Mouse (Mus musculus) heart, adult 10 weeks (tissue): ENCODE measurements around the gene Tmed6. TPM values are rescaled to one million over a fixed set of nuclear protein-coding genes. Genes with fewer than 3 reads are reported as not detected.

Experiments
- polyA plus RNA-seq: library from polyadenylated mRNA; stranded (reverse); fragments of 350-450 nt; fragmentation: Illumina TruSeq; extraction: RNeasy Lipid Tissue Mini Kit (QIAGEN cat#74804); gene quantifications from one replicate; pipeline ENCODE4 v1.2.3, GENCODE M21; 2014; ENCODE audit warnings: low read depth, low replicate concordance

Gene Tmed6
- not detected for polyA plus RNA-seq

DNA sequence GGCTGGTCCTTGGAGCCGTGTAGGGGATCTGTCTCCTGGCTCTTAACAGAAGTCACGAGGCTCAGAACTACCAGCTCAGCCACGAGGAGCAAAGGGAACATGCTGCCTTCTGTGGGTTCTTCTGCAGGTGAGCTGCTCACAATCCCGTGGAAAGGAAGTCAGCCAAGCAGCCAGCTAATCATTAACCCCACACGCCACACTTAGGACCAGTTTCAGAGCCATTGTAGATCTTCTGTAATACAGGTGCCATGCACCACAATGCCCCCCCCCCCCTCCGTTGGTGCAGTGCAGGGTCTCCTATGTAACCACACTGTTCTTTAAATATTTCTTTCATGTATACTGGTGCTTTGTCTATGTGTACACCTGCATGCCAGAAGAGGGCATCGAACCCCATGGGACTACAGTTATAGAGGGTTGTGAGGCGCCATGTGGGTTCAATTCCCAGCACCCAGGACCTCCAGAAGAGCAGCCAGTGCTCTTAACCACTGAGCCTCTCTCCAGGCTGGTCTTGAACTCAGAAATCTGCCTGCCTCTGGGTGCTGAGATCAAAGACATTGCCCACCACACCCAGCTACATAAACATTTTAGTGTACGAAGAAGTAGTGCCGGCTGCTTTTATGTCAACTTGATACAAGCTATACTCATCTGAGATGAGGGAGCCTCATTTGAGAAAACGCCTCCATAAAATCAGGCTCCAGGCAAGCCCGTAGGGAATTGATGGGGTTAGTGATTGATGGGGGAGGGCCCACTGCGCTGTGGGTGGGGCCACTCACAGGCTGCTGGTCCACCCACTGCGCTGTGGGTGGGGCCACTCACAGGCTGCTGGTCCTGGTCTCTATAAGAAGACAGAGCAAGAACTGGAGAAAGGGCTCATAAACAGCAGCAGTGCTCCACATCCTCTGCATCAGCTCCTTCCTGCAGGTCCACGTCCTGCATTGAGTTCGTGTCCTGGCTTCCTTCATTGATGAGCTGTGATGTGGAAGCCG is at the start of gene Tmed6:
TSS of gene Tmed6 (minus strand) at position 134 of the 986 bp plus-strand sequence.

GRCm38 (mm10) chr8:107096366-107097036 is 31.1 kb upstream of the Tmed6 start, which contains the start of gene Terf2:
Gene Terf2 (minus strand): TSS chr8:107096547.

DNA sequence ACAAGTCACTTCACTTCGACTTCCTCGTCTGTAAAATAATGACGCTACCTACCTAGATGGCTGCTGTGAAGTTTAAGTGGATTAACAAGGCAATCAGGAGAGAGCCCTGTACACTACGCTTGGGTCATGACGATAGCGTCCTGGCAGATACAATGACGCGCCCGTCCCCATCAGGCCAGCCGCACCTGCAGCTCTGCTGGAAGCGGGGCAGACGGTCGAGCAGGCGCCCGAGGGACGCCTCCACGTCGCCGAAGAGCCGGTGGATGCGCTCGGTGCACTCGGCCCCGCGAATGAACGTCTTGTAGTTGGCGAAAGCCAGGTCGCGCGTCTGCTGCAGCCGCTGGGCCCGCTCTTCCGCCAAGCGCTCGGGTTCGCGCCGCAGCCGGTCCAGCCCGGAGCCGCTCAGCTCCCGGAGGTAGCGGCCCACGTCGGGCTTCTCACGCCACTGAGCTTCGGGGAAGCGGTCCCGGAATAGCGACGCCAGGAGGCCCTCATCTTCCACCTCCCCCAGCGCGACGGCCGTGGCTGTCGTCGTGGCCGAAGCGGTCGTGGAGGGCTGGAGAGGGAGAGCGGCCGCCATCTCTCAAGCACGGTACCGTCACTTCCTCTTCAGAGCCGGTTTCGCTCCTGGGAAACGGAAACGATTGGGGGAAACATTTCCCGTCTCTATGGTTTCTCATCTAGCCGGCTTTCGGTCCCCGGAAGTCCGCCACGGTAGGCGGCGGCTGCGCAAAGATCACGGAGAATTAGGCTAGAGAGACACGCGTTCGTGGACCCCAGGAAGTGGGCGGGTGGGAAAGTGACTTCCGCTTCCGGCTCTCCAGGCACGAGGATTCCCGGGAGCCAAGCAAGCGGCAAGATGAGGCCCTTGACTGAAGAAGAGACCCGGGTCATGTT is 9.1 kb downstream of the Tmed6 start, which contains the start of the genes Cog8 and Nip7:
TSS of gene Cog8 (minus strand) at position 614 of the 897 bp plus-strand sequence.
TSS of gene Nip7 (plus strand) at position 802 of the 897 bp plus-strand sequence.

GRCm38 (mm10) chr8:107048061-107048941 is 17.1 kb downstream of the Tmed6 start, which contains the start of gene Pdf:
Gene Pdf (minus strand): TSS chr8:107048614.

GRCm38 (mm10) chr8:107030650-107031576 is 34.5 kb downstream of the Tmed6 start, which contains the start of gene Vps4a:
Gene Vps4a (plus strand): TSS chr8:107031222.

Other genes with a start within 250 kb of the Tmed6 start
- gene Has3, start 195.4 kb downstream of the Tmed6 start, polyA plus RNA-seq: 1.5 TPM
- gene Utp4, start 172.0 kb downstream of the Tmed6 start, polyA plus RNA-seq: 18.5 TPM
- 6.8 TPM for gene Sntb2, start 129.9 kb downstream of the Tmed6 start, polyA plus RNA-seq
- gene Vps4a, start 34.4 kb downstream of the Tmed6 start, polyA plus RNA-seq: 62.9 TPM
- gene Pdf, start 17.0 kb downstream of the Tmed6 start, polyA plus RNA-seq: 65.7 TPM
- gene Cog8, start 9.0 kb downstream of the Tmed6 start, polyA plus RNA-seq: 22.4 TPM
- 21.3 TPM for gene Nip7, start 8.8 kb downstream of the Tmed6 start, polyA plus RNA-seq
- gene Terf2, start 30.9 kb upstream of the Tmed6 start, polyA plus RNA-seq: 15.6 TPM
- gene Cyb5b, start 85.0 kb upstream of the Tmed6 start, polyA plus RNA-seq: 43.1 TPM
- 18.0 TPM for gene Nfat5, start 227.8 kb upstream of the Tmed6 start, polyA plus RNA-seq